Mouse (Mus musculus) neural tube, embryonic 12.5 days (tissue): ENCODE measurements around the gene Uox. TPM values are rescaled to one million over a fixed set of nuclear protein-coding genes. Genes with fewer than 3 reads are reported as not detected.

ENCODE experiments used
- ATAC-seq: fragments of 200-750 bp; cut with Nextera tagmentation; 2 replicates; pipeline ENCODE4 v1.8.0; 2017; ENCODE audit warnings: low read depth, mild to moderate bottlenecking, moderate TSS enrichment, moderate library complexity; ENCODE audit not compliant: low FRiP score
- H3K27ac ChIP-seq: fragments of 300-500 bp; sonication (generic); 2 replicates; pipeline ENCODE4 v1.5.1; 2016
- H3K27me3 ChIP-seq: fragments of 300-500 bp; sonication (generic); replicated peaks from 2 replicates; pipeline ENCODE4 v1.6.1; 2016; ENCODE audit warnings: mild to moderate bottlenecking
- H3K36me3 ChIP-seq: fragments of 300-500 bp; sonication (generic); 2 replicates; pipeline ENCODE4 v1.6.1; 2016; ENCODE audit warnings: mild to moderate bottlenecking
- H3K4me1 ChIP-seq: fragments of 300-500 bp; sonication (generic); 2 replicates; pipeline ENCODE4 v1.6.1; 2016
- H3K4me2 ChIP-seq: fragments of 300-500 bp; sonication (generic); replicated peaks from 2 replicates; pipeline ENCODE4 v1.6.1; 2016; ENCODE audit warnings: mild to moderate bottlenecking
- H3K4me3 ChIP-seq: fragments of 300-500 bp; sonication (generic); 2 replicates; pipeline ENCODE4 v1.5.1; 2016
- H3K9ac ChIP-seq: fragments of 300-500 bp; sonication (generic); 2 replicates; pipeline ENCODE4 v1.6.1; 2016; ENCODE audit warnings: mild to moderate bottlenecking
- H3K9me3 ChIP-seq: fragments of 300-500 bp; sonication (generic); 2 replicates; pipeline ENCODE4 v1.6.1; 2016; ENCODE audit warnings: mild to moderate bottlenecking
- WGBS: fragments of 180-500 bp; shearing (Covaris S2); methylation state at CpG from one replicate; pipeline ENCODE4 v1.1.7; 2016; 5-methylcytosine and 5-hydroxymethylcytosine counted together
- polyA plus RNA-seq: library from polyadenylated mRNA; unstranded; fragments of >200 nt; fragmentation: Nextera tagmentation; extraction: Ambion mirVana; gene quantifications from 2 replicates; pipeline ENCODE4 v1.2.1, GENCODE M21; 2016

The Uox gene
- polyA plus RNA-seq, 1 experiment from 2014 or later = not detected

GRCm38 (mm10) chr3:146611261-146611660 is 41.0 kb downstream of the Uox start:
- Histone ChIP-seq H3K27ac (no peak overlapping the region), H3K27me3 (no peaks in the 10 kb centered on the region), H3K36me3 (no peaks in the 10 kb centered on the region), H3K9ac (no peak overlapping the region), H3K4me1 (0 out of 2 replicates have a peak, but pooled peaks cover 5% of the 10 kb centered on the region), H3K4me3 (no peak overlapping the region), H3K4me2 (no peak overlapping the region), H3K9me3 (no peaks in the 10 kb centered on the region)
- no peak for ATAC-seq
- 75% methylated on average over 4 of the region's 4 CpGs for WGBS

- no peak for ATAC-seq
- WGBS = 91% methylated on average over 4 of the region's 4 CpGs
- no peak overlapping the region for H3K9ac ChIP-seq
These were observed 41.6 kb downstream of the Uox start for GRCm38 (mm10) chr3:146611821-146612220.

GRCm38 (mm10) chr3:146615496-146615895 is 45.3 kb downstream of the Uox start, which contains the start of gene Dnase2b:
Gene Dnase2b (minus strand): TSS chr3:146615596.
- Histone ChIP-seq H3K27ac (no peak within 1 kb of the TSS), H3K27me3 (no peaks in the 10 kb centered on the region), H3K4me3 (no peak within 1 kb of the TSS), H3K4me2 (no peak within 1 kb of the TSS), H3K36me3 (no peaks in the 10 kb centered on the region), H3K4me1 (no peaks in the 10 kb centered on the region), H3K9me3 (no peaks in the 10 kb centered on the region), H3K9ac (no peak within 1 kb of the TSS)
- WGBS = 93% methylated on average over 4 of the region's 4 CpGs
- ATAC-seq = no peak

More at GRCm38 (mm10) chr3:146611821-146612220, 41.6 kb downstream of the Uox start:
- no peak overlapping the region for H3K4me2 ChIP-seq
- no peak overlapping the region for H3K4me3 ChIP-seq
- no peaks in the 10 kb centered on the region for H3K9me3 ChIP-seq
- no peak overlapping the region for H3K27ac ChIP-seq
- H3K27me3 ChIP-seq = no peaks in the 10 kb centered on the region
- H3K4me1 ChIP-seq = 0 out of 2 replicates have a peak, but pooled peaks cover 5% of the 10 kb centered on the region
- no peaks in the 10 kb centered on the region for H3K36me3 ChIP-seq

DNA sequence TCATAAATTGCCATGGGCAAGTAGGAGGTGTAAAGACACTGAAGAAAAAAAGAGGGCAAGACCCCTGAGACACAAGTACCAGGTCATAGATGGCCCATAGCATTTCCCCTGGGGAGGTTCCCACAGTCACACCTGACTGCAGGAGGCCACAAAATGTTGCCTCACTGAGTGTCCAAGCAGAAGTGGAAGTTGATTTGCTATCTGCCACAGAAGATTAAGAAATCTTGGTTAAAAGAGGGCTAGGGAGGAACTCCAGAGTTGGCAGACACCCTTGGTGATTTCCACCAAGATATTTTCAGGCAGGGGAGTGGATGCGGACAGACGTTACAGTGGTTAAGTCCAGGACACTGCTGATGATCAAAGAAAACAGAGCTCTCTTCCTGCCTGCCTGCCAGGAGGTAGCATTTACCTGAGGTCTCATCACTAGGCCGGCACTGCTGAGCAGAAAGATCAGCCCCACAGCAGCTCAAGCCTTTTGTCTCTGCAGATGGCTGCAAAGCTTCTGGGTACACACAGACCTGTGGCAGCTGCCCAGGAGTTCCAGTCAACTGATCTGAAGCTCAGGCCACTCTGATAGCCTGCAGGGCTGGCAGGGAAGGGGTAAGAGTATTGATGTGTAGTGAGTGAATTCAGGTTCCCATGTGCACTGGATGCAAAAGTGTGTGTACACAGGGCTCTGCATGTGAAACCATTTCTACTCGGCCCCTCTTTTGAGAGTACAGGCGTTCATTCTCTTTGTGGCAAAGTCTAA is 46.5 kb downstream of the Uox start:
- 84% methylated on average over 5 of the region's 5 CpGs for WGBS
- H3K27me3 ChIP-seq = no peaks in the 10 kb centered on the region
- no peaks in the 10 kb centered on the region for H3K9me3 ChIP-seq
- no peak overlapping the region for H3K4me3 ChIP-seq
- no peak overlapping the region for H3K4me2 ChIP-seq
- H3K9ac ChIP-seq = no peak overlapping the region
- H3K27ac ChIP-seq = no peak overlapping the region
- H3K36me3 ChIP-seq = no peaks in the 10 kb centered on the region
- no peaks in the 10 kb centered on the region for H3K4me1 ChIP-seq
- no peak for ATAC-seq

GRCm38 (mm10) chr3:146617946-146618345 is 47.7 kb downstream of the Uox start:
- ATAC-seq = no peak
- no peak overlapping the region for H3K4me2 ChIP-seq
- no peak overlapping the region for H3K4me3 ChIP-seq
- H3K9ac ChIP-seq = no peak overlapping the region
- no peaks in the 10 kb centered on the region for H3K9me3 ChIP-seq
- no peaks in the 10 kb centered on the region for H3K27me3 ChIP-seq
- no peak overlapping the region for H3K27ac ChIP-seq
- H3K4me1 ChIP-seq = no peaks in the 10 kb centered on the region
- no peaks in the 10 kb centered on the region for H3K36me3 ChIP-seq

- H3K9me3 ChIP-seq = no peaks in the 10 kb centered on the region
- no peak overlapping the region for H3K4me3 ChIP-seq
- 87% methylated on average over 4 of the region's 4 CpGs for WGBS
- no peaks in the 10 kb centered on the region for H3K4me1 ChIP-seq
- no peaks in the 10 kb centered on the region for H3K27me3 ChIP-seq
- no peaks in the 10 kb centered on the region for H3K36me3 ChIP-seq
- ATAC-seq = no peak
- no peak overlapping the region for H3K9ac ChIP-seq
- H3K27ac ChIP-seq = no peak overlapping the region
- H3K4me2 ChIP-seq = no peak overlapping the region
These were observed 48.1 kb downstream of the Uox start for GRCm38 (mm10) chr3:146618357-146618756.

DNA sequence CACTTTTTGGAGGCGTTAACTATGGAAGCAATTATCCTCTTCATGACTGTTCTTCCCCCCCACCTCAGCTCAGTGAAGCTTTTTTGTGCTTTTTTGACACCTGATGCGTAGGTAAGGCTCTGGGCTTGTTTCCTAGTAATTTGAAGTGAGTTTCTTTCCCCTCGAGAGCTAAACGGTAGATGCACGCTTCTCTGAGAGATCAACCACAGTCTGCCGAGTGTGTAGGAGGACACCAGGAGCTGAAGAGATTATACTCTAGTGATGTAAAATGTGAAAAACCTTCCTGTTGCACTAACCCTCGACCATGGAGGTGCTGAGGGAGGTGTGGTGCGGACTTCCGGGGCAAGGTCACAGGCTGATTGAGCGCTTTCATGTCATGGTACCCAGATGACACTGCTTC is 49.9 kb downstream of the Uox start:
- Histone ChIP-seq H3K9ac (no peak overlapping the region), H3K4me3 (no peak overlapping the region), H3K27ac (no peak overlapping the region), H3K9me3 (no peaks in the 10 kb centered on the region), H3K4me2 (no peak overlapping the region), H3K4me1 (no peaks in the 10 kb centered on the region), H3K27me3 (no peaks in the 10 kb centered on the region), H3K36me3 (no peaks in the 10 kb centered on the region)
- ATAC-seq = no peak
- WGBS = 91% methylated on average over 10 of the region's 10 CpGs

DNA sequence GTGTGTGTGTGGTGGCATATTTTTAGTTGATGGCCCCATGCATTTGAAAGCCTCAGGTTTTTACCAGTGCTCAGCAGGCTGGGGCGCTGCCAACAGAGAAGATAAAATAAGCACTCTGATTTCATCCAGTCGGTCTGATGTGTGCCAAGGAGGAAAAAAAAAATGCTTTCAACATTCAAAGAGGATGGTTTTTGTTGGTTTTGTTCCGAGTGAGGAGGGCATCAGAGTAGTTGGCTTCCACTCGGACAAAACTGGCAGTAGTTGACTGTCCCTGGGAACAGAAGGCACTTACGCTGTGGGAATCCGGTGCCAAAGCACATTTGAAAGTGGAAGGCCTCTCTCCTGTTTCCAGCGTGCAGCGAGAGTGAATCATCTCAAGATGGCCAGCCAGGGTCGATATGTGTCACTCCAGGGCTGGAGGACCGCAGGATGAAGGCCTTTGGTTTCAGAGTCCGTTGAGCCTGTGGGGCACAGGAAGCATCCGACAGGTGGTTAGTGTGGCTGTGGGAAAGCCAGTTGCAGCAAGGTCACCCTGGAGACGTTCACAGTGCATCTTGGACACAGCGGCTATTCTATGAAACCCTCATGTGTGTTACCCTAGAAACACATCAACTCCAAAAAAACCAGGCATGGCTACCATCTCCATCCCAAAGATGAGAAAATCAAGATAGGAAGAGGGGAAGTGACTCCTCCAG is 50.5 kb downstream of the Uox start:
- Histone ChIP-seq H3K9me3 (no peaks in the 10 kb centered on the region), H3K36me3 (no peaks in the 10 kb centered on the region), H3K4me1 (no peaks in the 10 kb centered on the region), H3K4me3 (no peak overlapping the region), H3K27ac (no peak overlapping the region), H3K27me3 (no peaks in the 10 kb centered on the region), H3K4me2 (no peak overlapping the region), H3K9ac (no peak overlapping the region)
- ATAC-seq = no peak
- WGBS = 87% methylated on average over 14 of the region's 14 CpGs

GRCm38 (mm10) chr3:146621966-146622365 is 51.7 kb downstream of the Uox start:
- Histone ChIP-seq H3K9ac (no peak overlapping the region), H3K4me1 (no peaks in the 10 kb centered on the region), H3K36me3 (no peaks in the 10 kb centered on the region), H3K27ac (no peak overlapping the region), H3K27me3 (no peaks in the 10 kb centered on the region), H3K4me2 (no peak overlapping the region), H3K4me3 (no peak overlapping the region), H3K9me3 (no peaks in the 10 kb centered on the region)
- WGBS = 82% methylated on average over 11 of the region's 11 CpGs
- no peak for ATAC-seq

- H3K9me3 ChIP-seq = no peaks in the 10 kb centered on the region
- no peaks in the 10 kb centered on the region for H3K27me3 ChIP-seq
- no peaks in the 10 kb centered on the region for H3K36me3 ChIP-seq
- H3K4me3 ChIP-seq = no peak overlapping the region
- 92% methylated on average over 4 of the region's 4 CpGs for WGBS
- H3K4me2 ChIP-seq = no peak overlapping the region
- H3K27ac ChIP-seq = no peak overlapping the region
- no peak overlapping the region for H3K9ac ChIP-seq
- no peak for ATAC-seq
- no peaks in the 10 kb centered on the region for H3K4me1 ChIP-seq
These were observed 55.5 kb downstream of the Uox start for GRCm38 (mm10) chr3:146625766-146626165.

- WGBS = 69% methylated on average over 8 of the region's 8 CpGs
- H3K9ac ChIP-seq = no peak overlapping the region
- no peak for ATAC-seq
- H3K4me2 ChIP-seq = no peak overlapping the region
- H3K4me3 ChIP-seq = no peak overlapping the region
- no peaks in the 10 kb centered on the region for H3K4me1 ChIP-seq
- no peaks in the 10 kb centered on the region for H3K27me3 ChIP-seq
- H3K9me3 ChIP-seq = no peaks in the 10 kb centered on the region
- H3K27ac ChIP-seq = no peak overlapping the region
- H3K36me3 ChIP-seq = no peaks in the 10 kb centered on the region
These were observed 58.2 kb downstream of the Uox start for GRCm38 (mm10) chr3:146628227-146628982.

DNA sequence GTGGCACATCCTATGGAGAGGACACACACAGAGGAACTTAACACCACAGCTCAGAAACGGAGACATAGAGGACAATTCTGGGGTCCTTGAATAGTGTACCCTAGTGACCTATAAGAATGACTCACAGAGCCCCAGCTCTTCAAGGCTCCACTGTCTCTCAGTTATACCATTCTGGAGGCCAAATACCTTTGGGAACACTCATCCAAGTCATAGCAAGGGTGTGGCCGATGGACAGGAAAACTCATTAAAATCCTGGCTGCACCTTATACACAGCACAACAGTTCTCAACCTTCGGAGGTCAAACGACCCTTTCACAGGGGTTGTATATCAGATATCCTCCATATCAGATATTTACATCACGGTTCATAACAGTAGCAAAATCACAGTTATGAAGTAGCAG is 62.3 kb downstream of the Uox start:
- no peak overlapping the region for H3K9ac ChIP-seq
- no peak overlapping the region for H3K4me2 ChIP-seq
- no peaks in the 10 kb centered on the region for H3K9me3 ChIP-seq
- no peaks in the 10 kb centered on the region for H3K36me3 ChIP-seq
- 90% methylated on average over 5 of the region's 5 CpGs for whole genome bisulfite sequencing
- no peaks in the 10 kb centered on the region for H3K27me3 ChIP-seq
- H3K4me1 ChIP-seq = no peaks in the 10 kb centered on the region
- H3K4me3 ChIP-seq = no peak overlapping the region
- H3K27ac ChIP-seq = no peak overlapping the region
- no peak for ATAC-seq
